Mouse (Mus musculus): Measurements from ENCODE around the gene Armc7. TPM values are rescaled to one million over a fixed set of nuclear protein-coding genes. Genes with fewer than 3 reads are reported as not detected.
"Not testable (repeated sequence)": the region's sequence is repeated elsewhere in the genome, so short reads cannot be mapped to it uniquely, and the experiment has no call there.

Gene Armc7
- polyA plus RNA-seq, 1 experiment from 2014 or later: 11.6 TPM

DNA sequence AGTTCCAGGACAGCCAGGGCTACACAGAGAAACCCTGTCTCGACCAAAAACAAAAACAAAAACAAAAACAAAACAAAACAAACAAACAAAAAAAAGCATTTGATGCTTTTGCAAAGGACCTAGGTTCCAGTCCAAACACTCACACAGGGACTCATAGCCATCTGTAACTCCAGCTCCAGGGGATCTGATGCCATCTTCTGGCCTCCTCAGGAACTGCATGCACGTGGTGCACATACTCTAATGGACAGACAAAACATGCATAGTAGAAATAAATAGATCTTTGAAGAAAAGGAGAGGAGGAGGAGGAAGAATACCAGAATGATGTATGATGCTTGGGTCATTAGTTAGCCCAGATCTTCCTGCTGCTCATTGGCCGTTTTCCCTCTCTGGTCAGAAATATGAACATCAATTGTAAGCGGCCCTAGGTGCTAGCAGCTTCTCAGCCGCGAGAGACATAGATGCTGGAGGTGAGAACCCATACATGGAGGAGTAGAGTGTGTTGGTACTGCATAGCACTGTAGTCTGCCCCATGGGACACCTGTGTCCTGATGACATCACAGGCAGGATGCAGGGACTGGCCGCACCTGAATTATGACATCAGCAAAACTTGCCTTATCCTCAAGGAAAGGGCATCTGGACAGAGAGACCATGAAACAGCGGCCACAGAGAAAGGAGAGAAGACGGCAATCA is 35.4 kb upstream of the Armc7 start, which contains the start of gene Trim80:
TSS of gene Trim80 (plus strand) at position 640 of the 690 bp plus-strand sequence.
- Histone ChIP-seq H3K9ac (no peak within 1 kb of the TSS), H3K36me3 (no peaks in the 10 kb centered on the region), H3K4me2 (peak within 1 kb of the TSS; percentile 16; the same call in 1 of the 2 replicates), H3K4me3 (no peak within 1 kb of the TSS), H3K27me3 (no peaks in the 10 kb centered on the region), H3K4me1 (peaks cover 19% of the 10 kb centered on the region), H3K9me3 (no peaks in the 10 kb centered on the region), H3K27ac (no peak within 1 kb of the TSS)
- ATAC-seq (ENCODE audit: insufficient number of reproducible peaks, insufficient read depth, low FRiP score, low TSS enrichment, low read depth): no peak
- 94% methylated on average over 9 of the region's 9 CpGs for WGBS

DNA sequence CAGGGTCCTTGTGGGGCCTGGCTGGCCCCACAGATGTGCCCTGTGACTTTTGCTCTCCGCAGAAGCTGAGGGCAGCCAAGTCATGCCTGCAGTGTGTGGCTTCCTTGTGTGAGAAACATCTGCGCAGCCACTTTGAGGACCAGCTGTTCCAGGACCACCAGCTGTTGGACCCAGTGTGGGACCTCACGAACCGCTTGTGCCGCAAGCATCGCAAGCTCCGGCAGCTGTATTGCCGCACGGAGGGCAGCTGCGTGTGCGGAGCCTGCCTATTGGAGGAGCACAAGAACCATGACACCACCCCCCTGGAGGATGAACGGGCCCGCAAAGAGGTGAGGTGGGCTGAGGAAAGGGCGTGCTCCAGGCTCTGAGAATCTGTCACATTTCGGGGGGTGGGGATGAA is 34.0 kb upstream of the Armc7 start:
- H3K36me3 ChIP-seq: no peaks in the 10 kb centered on the region
- no peak for ATAC-seq (ENCODE audit: insufficient number of reproducible peaks, insufficient read depth, low FRiP score, low TSS enrichment, low read depth)
- H3K27me3 ChIP-seq: no peaks in the 10 kb centered on the region
- no peak overlapping the region for H3K27ac ChIP-seq
- peaks cover 6% of the 10 kb centered on the region for H3K4me1 ChIP-seq
- H3K4me2 ChIP-seq: peak overlapping the region; percentile 16; the same call in 1 of the 2 replicates
- H3K9ac ChIP-seq: no peak overlapping the region
- H3K9me3 ChIP-seq: no peaks in the 10 kb centered on the region
- no peak overlapping the region for H3K4me3 ChIP-seq
- WGBS: 38% methylated on average over 15 of the region's 15 CpGs

DNA sequence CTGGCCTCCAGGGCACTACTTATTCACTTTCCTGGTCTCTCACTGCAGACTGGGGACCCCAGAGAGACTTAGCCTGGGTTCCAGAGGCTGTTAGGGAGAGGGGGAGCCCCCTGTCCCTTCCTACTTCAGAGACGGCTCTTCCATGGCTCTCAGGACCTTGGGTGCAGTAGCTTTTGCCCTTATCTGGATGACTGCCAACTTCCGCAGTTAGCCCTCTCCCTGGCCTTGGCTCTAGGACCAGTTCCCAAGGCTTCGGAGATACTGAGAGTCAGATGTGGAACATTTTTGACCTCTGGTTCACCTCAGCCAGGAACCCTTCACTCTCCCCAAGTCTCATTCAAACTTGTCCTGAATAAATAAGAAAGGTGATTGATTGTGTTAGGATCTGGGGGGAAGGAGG is 28.6 kb upstream of the Armc7 start:
- WGBS: 57% methylated on average over 3 of the region's 3 CpGs
- H3K9ac ChIP-seq: no peak overlapping the region
- 0 out of 2 replicates have a peak, but pooled peaks cover 5% of the 10 kb centered on the region for H3K4me1 ChIP-seq
- H3K4me2 ChIP-seq: no peak overlapping the region
- no peak overlapping the region for H3K4me3 ChIP-seq
- H3K9me3 ChIP-seq: no peaks in the 10 kb centered on the region
- no peaks in the 10 kb centered on the region for H3K27me3 ChIP-seq
- no peak overlapping the region for H3K27ac ChIP-seq
- no peak for ATAC-seq (ENCODE audit: insufficient number of reproducible peaks, insufficient read depth, low FRiP score, low TSS enrichment, low read depth)
- H3K36me3 ChIP-seq: no peaks in the 10 kb centered on the region

DNA sequence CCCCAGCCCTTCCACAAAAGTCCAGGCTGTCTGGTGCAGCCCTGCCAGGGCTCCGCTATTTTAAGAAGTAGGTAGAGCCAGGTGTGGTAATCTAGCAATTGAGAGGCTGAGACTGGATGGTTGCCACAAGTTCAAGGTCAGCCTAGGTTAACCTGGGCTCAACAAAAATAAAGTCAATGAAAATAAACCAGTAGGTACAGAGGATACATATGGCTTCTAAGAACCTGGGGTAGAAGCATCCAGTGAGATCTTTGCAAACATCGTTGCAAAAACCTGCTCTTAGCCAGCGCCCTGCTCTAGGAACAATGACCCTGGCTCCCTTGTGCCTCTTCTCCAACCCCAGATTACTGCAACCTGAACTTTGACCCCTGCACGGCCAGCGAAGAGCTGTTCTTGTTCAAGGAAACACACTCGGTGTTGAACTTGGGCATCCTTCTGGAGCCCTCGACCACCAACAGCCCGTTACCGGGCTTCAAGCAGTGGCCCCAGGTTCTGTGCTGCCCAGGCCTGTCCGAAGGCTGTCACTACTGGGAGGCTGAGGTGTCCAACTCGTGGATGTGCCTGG is 28.1 kb upstream of the Armc7 start:
- H3K9ac ChIP-seq: no peak overlapping the region
- H3K4me2 ChIP-seq: no peak overlapping the region
- ATAC-seq (ENCODE audit: insufficient number of reproducible peaks, insufficient read depth, low FRiP score, low TSS enrichment, low read depth): no peak
- WGBS: 80% methylated on average over 11 of the region's 11 CpGs
- no peak overlapping the region for H3K4me3 ChIP-seq
- no peaks in the 10 kb centered on the region for H3K9me3 ChIP-seq
- H3K27ac ChIP-seq: no peak overlapping the region
- H3K36me3 ChIP-seq: no peaks in the 10 kb centered on the region
- no peaks in the 10 kb centered on the region for H3K27me3 ChIP-seq
- 0 out of 2 replicates have a peak, but pooled peaks cover 5% of the 10 kb centered on the region for H3K4me1 ChIP-seq

DNA sequence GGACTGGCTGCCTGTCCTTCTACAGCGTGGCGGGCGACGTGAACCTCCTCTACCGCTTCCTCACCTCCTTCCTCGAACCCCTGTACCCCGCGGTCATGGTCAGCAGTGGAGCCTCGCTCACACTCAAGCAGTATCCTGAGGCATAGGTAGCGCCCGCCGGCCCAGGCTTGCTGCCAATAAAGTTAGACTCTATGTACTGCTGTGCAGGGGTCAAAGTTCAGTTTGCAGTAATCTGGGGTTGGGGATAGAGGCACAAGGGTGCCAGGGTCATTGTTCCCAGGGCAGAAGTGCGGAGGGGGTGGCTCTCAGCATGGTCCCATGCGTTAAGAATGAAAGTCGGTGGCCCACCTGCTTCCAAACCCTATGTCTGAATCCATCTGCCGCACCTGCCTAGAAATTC is 27.4 kb upstream of the Armc7 start:
- no peak overlapping the region for H3K9ac ChIP-seq
- 84% methylated on average over 16 of the region's 16 CpGs for WGBS

DNA sequence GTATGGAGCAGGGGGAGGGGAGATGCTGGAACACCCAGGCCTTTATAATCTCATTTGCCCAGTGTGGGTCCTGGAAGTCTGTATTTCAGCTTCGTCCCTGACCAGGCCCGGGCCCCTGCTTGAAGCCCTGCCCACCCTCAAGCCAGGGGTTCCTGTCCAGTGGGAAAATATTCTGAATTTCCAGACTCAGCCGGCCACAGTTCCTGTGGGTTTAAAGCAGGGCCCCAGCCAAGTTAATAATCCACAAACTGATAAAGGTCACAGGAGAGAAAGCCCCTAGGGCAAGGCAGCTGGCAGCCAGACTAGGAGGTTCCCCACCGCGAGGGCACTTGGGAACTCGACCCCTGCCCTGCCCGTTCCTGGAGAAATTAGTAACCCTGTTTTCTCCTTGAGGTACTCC is 26.5 kb upstream of the Armc7 start:
- Histone ChIP-seq H3K4me3 (no peak overlapping the region), H3K9ac (no peak overlapping the region), H3K27ac (no peak overlapping the region), H3K9me3 (no peaks in the 10 kb centered on the region), H3K4me2 (no peak overlapping the region), H3K36me3 (no peaks in the 10 kb centered on the region), H3K27me3 (no peaks in the 10 kb centered on the region), H3K4me1 (0 out of 2 replicates have a peak, but pooled peaks cover 5% of the 10 kb centered on the region)
- WGBS: 14% methylated on average over 7 of the region's 7 CpGs
- ATAC-seq (ENCODE audit: insufficient number of reproducible peaks, insufficient read depth, low FRiP score, low TSS enrichment, low read depth): no peak

More for the DNA sequence above, 27.4 kb upstream of the Armc7 start:
- no peak for ATAC-seq (ENCODE audit: insufficient number of reproducible peaks, insufficient read depth, low FRiP score, low TSS enrichment, low read depth)
- no peaks in the 10 kb centered on the region for H3K27me3 ChIP-seq
- no peak overlapping the region for H3K4me2 ChIP-seq
- H3K4me3 ChIP-seq: no peak overlapping the region
- H3K27ac ChIP-seq: no peak overlapping the region
- H3K9me3 ChIP-seq: no peaks in the 10 kb centered on the region
- 0 out of 2 replicates have a peak, but pooled peaks cover 5% of the 10 kb centered on the region for H3K4me1 ChIP-seq
- no peaks in the 10 kb centered on the region for H3K36me3 ChIP-seq

DNA sequence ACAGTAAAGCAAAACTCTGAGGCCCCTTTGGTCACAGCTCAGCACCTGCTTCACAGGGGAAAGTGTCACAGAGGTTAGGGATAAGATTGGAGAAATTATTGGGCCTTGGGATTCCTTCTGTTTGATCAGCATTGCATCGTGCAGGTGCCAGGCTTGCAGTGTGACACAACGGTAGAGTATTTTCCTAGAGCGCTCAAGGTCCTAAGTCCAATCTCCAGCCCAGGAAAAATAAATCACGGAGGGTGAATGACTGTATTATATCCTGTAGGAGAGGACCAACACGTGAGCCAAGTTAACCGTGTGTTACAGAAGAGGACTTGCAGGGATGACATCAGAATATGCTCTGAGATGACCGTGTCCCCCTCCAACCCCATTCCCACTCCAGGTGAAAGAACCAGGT is 25.3 kb upstream of the Armc7 start:
- 89% methylated on average over 7 of the region's 7 CpGs for WGBS
- no peak overlapping the region for H3K27ac ChIP-seq
- no peak overlapping the region for H3K4me2 ChIP-seq
- no peaks in the 10 kb centered on the region for H3K36me3 ChIP-seq
- no peaks in the 10 kb centered on the region for H3K27me3 ChIP-seq
- no peak overlapping the region for H3K9ac ChIP-seq
- no peaks in the 10 kb centered on the region for H3K9me3 ChIP-seq
- no peak for ATAC-seq (ENCODE audit: insufficient number of reproducible peaks, insufficient read depth, low FRiP score, low TSS enrichment, low read depth)
- H3K4me3 ChIP-seq: no peak overlapping the region
- H3K4me1 ChIP-seq: 0 out of 2 replicates have a peak, but pooled peaks cover 5% of the 10 kb centered on the region

DNA sequence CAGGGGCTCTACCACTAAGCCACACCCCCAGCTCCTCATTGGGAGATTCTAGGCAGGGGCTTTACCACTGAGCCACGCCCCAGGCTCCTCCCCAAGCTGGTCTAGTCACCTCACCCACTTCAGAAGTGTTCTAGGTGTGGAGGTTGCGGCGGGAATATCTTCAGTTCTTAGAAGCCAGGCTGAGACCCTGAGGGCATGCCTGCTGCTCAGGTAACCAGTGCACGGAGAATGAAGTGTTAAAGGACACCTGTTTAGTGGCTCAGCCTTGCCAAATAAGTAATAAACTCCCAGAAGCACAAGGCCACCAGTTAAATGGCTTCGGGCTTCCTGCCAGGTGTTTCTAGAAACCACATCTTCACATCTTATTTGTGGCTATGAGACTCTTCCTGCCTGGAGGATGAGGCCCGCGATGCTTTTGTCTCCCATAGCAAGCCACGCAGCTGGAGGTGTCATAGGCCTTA is 23.7 kb upstream of the Armc7 start:
- no peak for ATAC-seq (ENCODE audit: insufficient number of reproducible peaks, insufficient read depth, low FRiP score, low TSS enrichment, low read depth)
- Histone ChIP-seq H3K4me1 (0 out of 2 replicates have a peak, but pooled peaks cover under 1% of the 10 kb centered on the region), H3K4me3 (no peak overlapping the region), H3K4me2 (no peak overlapping the region), H3K9ac (no peak overlapping the region), H3K36me3 (no peaks in the 10 kb centered on the region), H3K27ac (no peak overlapping the region), H3K27me3 (no peaks in the 10 kb centered on the region), H3K9me3 (no peaks in the 10 kb centered on the region)
- 84% methylated on average over 8 of the region's 8 CpGs for WGBS

DNA sequence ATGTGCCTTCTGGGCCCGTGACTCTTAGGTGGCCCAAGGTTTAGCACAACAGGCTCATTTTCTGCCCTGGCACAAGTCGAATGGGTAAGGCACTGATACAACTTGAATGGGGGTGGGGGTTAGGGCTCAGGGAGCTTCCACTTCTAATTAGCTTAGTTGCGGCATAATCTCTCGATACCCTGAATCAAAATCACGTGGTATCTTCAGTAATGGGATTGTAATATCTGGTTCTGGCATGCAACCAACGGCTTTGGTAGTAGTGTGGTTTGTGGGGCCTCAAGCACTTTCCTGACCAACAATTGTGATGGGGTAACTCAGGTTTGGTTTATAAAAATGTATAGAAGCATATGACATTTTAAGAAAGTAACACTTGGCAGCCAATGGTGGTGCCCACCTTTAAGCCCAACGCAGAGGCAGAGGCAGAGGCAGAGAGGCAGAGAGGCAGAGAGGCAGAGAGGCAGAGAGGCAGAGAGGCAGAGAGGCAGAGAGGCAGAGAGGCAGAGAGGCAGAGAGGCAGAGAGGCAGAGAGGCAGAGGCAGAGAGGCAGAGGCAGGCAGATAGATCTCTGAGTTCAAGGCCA is 23.1 kb upstream of the Armc7 start:
- ATAC-seq (ENCODE audit: insufficient number of reproducible peaks, insufficient read depth, low FRiP score, low TSS enrichment, low read depth): no peak
- H3K9me3 ChIP-seq: no peaks in the 10 kb centered on the region
- H3K4me2 ChIP-seq: no peak overlapping the region
- no peak overlapping the region for H3K4me3 ChIP-seq
- H3K36me3 ChIP-seq: no peaks in the 10 kb centered on the region
- WGBS: 76% methylated on average over 7 of the region's 7 CpGs
- no peak overlapping the region for H3K9ac ChIP-seq
- no peak overlapping the region for H3K27ac ChIP-seq
- H3K27me3 ChIP-seq: no peaks in the 10 kb centered on the region
- peaks cover 4% of the 10 kb centered on the region; the same call in 1 of the 2 replicates for H3K4me1 ChIP-seq

DNA sequence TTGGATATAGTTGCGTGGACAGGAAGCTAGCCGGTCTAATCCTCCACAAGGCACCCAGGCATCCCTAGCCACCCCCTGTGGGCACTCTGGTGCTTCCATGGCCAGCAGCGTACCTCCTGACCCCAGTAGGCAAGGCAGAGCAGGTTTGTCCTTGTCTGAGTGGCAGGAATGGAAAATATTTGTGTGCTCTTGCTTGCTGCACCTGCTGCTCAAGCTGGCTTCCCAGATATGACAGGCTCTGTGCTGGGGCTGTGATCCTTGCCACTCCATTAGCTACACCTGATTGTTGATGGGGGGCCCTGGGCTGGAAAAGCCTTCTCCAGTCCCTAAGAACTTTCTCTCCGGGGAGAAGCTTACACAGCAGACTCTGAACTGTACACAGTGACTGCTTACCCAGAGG is 22.2 kb upstream of the Armc7 start:
- Histone ChIP-seq H3K4me1 (peaks cover 4% of the 10 kb centered on the region; the same call in 1 of the 2 replicates), H3K9ac (no peak overlapping the region), H3K36me3 (no peaks in the 10 kb centered on the region), H3K27ac (no peak overlapping the region), H3K4me2 (no peak overlapping the region), H3K27me3 (no peaks in the 10 kb centered on the region), H3K4me3 (no peak overlapping the region), H3K9me3 (no peaks in the 10 kb centered on the region)
- ATAC-seq (ENCODE audit: insufficient number of reproducible peaks, insufficient read depth, low FRiP score, low TSS enrichment, low read depth): no peak
- WGBS: 65% methylated on average over 4 of the region's 4 CpGs

DNA sequence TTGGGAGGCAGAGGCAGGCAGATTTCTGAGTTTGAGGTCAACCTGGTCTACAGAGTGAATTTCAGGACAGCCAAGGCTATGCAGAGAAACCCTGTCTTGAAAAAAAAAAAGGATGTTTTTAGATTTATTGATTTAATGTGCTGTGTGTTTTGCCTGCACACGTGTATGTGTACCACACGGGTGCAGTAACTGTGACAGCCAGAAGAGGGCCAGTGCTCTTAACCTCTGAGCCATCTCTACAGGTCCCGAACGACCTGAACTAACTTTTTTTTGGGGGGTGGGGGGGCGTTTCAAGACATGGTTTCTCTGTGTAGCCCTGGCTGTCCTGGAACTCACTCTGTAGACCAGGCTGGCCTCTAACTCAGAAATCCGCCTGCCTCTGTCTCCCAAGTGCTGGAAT is 20.6 kb upstream of the Armc7 start:
- not testable (repeated sequence) for H3K4me2 ChIP-seq; H3K4me1 ChIP-seq; H3K9me3 ChIP-seq; ATAC-seq (ENCODE audit: insufficient number of reproducible peaks, insufficient read depth, low FRiP score, low TSS enrichment, low read depth); H3K27me3 ChIP-seq; H3K9ac ChIP-seq; H3K4me3 ChIP-seq; H3K27ac ChIP-seq; H3K36me3 ChIP-seq
- WGBS: 86% methylated on average over 6 of the region's 6 CpGs

DNA sequence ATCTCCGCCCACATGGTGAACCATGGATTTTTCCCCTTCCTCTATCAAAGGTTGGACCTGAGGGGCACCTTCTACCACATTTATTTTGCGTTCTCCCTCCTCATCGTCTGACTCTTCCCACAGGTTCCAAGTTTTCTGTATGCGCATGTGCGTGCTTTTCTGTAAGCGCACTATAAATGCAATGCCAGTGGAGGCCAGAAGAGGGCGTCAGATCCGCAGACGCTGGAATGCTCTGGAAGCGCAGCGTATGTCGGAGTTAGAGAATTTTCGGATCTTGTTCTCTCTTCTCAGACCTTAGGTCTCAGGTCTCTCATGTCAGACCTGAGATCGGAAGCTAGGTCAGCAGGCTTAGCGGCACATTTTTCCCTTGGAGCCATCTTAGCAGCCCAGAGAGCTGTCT is 19.8 kb upstream of the Armc7 start:
- Histone ChIP-seq H3K36me3 (no peaks in the 10 kb centered on the region), H3K27ac (no peak overlapping the region), H3K4me3 (no peak overlapping the region), H3K9me3 (no peaks in the 10 kb centered on the region), H3K4me2 (no peak overlapping the region), H3K4me1 (peaks cover 4% of the 10 kb centered on the region; the same call in 1 of the 2 replicates), H3K27me3 (no peaks in the 10 kb centered on the region), H3K9ac (no peak overlapping the region)
- no peak for ATAC-seq (ENCODE audit: insufficient number of reproducible peaks, insufficient read depth, low FRiP score, low TSS enrichment, low read depth)
- 87% methylated on average over 15 of the region's 15 CpGs for WGBS

All from embryonic facial prominence, embryonic 13.5 days (tissue).